Mouse (Mus musculus) spleen, adult 2 months (tissue): ENCODE data around the gene Insl5.

ENCODE experiments used
- CTCF ChIP-seq: fragments of 200-500 bp; IDR thresholded peaks from 2 replicates; pipeline ENCODE4 v1.5.1; 2011; ENCODE audit warnings: mild to moderate bottlenecking, inconsistent platforms; ENCODE audit not compliant: insufficient read depth, insufficient read length, insufficient replicate concordance; ENCODE audit errors: extremely low read depth
- POLR2A ChIP-seq: fragments of 200-500 bp; IDR thresholded peaks from 2 replicates; pipeline ENCODE4 v1.6.1; 2011; ENCODE audit warnings: low read depth, low read length, inconsistent platforms

DNA sequence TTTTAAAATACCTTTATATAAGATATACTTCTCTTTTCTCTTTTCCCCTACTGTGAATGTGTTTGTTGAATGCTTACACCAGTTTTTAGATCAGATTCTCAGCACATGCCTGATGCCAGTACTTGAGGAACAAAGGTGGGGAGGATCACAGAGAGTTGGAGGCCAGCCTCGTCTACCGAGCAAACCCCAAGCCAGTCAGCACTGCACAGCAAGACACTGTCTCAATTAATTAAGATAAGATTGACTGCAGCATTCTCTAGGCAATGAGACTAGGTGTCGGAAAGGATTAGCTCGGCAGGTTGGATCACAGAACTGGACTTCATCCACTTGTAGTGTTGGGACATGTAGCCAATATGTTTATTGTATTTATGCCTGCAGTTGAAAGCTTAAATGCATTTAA, 39.3 kb downstream of the Insl5 start:
- TF ChIP-seq POLR2A = no peak
- TF ChIP-seq CTCF = no peak
